Mouse (Mus musculus) T-cell, adult 2 months (primary cell): Measurements from ENCODE around the gene Whrn.
A peak's percentile ranks its signal among the peaks of the same experiment; 100 is the strongest.

Source experiments
- DNase-seq: peaks from one replicate; pipeline ENCODE4 v3.0.0; 2022; ENCODE audit warnings: low spot score

The Whrn gene

DNA sequence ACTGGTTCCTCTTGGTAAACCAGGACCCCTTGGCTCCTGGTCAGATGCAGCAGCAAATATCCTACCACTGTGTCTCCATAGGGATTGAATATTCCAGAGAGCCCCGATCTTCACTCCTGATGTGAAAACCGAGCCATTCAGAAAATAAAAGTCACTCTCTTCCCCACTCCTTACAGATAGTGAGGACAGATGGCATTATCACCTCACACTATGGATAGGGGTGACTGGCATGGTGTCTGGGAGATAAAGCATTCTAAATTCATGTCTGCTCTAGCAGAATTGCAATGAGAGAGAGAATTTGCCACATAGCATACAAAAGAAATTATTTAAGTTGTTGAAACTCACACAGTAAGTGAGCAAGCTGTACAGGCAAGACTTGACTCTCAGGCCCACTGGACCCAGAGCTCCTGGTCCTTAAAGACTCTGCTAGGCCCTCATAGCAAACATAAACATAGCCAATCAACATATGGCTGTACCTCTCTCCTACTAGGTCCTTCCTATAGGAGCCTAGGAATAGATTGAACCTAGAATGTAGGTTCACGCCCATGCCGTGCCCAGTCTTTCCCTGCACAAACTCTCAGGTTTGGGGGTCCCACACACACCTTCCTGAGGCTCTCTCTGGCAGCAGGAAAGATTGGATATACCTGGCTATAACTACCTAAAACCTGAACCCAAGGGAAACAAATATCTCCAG is 113.0 kb downstream of the Whrn start:
- no peak for DNase-seq

DNA sequence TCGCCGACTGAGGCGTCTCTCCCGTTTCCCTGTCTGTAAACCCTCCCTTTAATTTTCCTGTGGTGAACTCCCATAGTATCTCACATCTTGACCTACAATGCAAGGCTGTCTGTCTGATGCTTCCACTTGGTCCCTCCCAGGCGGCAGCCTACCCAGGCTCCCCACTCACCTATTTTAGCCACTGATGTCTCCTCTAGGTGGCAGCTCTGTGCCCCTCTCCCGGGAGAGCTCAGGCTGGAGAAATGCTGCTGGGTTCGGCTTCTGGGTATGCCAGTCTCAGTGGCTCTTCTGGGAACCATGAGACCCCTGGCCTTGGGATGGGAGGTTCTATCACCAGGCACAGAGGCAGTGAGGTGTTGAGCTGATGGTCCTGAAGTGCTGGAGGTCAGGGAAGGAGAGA is 118.3 kb downstream of the Whrn start:
- DNase-seq: no peak

DNA sequence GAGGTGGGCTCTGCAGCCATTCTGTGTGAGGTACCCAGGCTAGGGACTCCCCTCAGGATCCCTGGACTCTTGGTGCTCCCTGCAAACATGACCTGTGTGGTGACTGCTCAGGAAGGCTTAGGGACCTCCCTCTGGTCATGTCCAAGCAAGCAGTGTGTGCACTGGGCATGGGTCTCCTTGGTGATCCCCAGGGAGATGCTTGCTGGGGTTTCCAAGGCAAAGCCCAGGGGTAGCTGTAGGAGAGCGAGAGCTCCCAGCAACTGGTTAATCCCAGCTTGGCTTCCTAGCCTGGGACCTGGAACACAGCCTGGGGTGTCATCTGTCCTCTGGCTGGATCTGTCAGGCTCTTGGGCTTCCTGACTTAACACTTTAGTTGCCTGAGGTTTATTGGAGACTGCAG is 120.4 kb downstream of the Whrn start:
- no peak for DNase-seq

DNA sequence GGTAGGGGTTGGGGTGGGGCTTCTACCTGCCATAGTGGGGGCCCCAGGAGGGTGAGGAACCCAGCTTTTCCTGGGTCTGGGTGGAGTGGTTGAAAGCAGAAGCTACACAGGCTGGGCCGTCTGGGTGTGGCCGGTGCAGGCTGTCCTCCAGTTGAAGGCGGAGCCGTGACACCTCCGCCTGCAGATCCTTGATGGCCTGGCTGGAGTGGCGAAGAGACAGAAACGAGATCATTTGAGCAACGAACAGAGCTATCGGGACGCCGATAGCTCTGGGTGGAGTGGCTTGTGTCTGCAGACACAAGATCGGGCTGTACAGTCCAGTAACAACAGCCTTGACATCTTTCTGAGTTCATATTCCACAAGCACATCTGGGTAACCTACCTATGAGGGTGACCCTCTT is 121.5 kb downstream of the Whrn start:
- DNase-seq: no peak

DNA sequence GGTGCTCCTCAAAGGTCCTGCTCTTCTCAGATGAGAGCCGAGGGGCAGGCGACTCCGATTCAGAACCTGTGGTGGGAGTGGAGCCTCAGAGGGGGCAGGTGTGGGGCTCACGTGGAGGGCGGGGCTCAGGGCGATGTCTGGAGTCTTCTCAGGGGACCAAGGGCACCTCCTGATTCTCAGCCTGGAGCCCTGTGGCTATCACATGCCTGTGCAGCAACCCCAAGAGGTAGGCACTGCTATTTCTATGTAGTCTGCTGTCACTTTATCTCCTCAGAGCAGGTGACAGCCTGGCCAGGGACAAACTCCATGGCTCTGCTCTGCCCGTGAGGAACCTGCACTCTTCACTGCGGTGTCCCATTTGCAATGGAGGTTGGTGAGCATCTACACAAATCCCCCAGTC is 122.4 kb downstream of the Whrn start:
- DNase-seq: no peak

DNA sequence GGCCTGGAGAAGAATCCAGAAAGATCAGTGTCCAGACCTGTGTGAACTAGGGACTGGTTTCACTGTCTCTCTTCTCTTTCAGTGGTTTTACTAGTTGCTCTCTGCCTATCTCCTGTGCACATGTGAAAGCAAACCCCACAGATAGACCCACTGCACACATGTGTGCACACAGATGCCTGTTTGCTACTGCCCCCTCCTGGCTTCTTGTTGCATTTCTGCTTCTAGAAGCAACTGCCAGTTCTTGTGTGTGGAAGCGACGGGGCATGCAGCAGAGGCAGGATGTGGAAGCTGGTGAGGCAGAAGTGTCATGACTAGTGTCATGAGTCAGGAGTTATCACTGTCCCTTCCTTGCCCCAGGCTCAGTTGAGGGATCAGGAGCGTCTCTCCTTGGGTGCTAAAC is 123.9 kb downstream of the Whrn start:
- peak; percentile 66 for DNase-seq

DNA sequence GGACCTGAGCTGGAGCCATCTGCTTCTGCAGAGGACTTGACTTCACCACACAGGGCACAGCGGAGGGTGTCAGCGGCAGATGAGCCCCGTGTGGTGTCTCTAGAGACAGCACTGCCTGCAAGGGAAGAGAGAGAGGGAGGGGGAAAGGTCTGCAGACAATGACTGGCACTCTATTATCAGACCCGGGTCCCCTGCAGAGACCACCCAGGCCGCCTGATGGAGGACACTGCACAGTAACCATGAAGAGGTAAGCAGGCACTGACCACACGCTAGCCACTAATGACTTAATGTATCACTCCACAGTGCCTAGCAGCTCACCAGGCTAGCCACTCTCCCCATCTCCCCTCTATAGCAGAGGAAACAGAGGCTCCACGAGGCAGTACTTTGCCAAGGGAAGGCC is 124.9 kb downstream of the Whrn start:
- DNase-seq: no peak

DNA sequence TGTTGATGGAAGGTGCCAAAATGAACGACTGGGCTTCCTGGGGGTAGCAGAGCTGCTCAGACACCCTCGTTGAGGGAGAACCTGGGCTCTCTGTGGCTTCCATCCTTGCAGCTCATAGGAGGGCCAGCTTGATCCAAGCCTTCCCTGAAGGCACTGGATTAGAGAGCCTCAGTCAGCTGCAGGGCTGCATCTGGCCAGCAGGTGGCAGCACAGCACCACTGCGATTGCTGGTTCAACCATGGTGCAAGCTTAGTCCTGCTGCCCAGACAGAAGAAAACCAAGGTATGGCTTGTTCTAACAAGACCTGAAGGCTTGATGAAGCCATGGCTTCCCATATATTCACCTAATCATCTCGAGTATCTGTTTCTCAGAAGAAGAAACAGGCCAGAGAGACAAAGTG is 127.2 kb downstream of the Whrn start:
- peak; percentile 83 for DNase-seq
